Mouse (Mus musculus): ENCODE measurements at regions not wholly inside any gene's neighbourhood (a gene's known extent, or its start where the extent isn't known, plus 50 kb on each side); places are given as distances from the start of the nearest gene placed in this dataset.

DNA sequence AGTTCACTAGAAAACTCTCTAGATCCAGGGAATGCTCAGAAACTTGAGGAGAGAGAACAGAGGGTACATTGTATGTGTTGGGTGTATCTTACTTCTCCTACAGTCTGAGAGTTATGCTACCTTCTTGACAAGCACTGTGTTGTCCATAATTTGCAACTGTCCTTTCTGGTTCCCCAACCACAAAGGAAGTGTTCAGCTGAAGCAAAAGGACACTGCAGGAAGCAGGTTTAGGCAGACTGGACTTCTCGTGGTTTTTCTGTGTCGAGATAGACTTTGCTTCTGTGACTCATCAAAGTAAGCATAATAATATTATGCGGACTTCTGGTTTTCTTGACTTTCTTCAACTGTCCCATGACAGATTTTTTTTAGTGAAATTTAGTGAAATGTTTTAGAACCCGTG is 506.7 kb downstream of the Nuf2 start:
- no peak for TF ChIP-seq POLR2A (IDR thresholded peaks at IDR 0.05; ENCODE audit: low read depth, low read length)
- no peak for TF ChIP-seq CTCF (conservative IDR thresholded peaks at IDR 0.05; ENCODE audit: insufficient read depth, insufficient read length, low read depth, low read length)

Data from kidney, adult 2 months (tissue).